Mouse (Mus musculus) adrenal gland, adult 2 months (tissue): ENCODE measurements around the gene A730061H03Rik. TPM values are rescaled to one million over a fixed set of nuclear protein-coding genes. Genes with fewer than 3 reads are reported as not detected.

Source experiments
- DNase-seq: peaks from one replicate; pipeline ENCODE4 v3.0.0; 2021
- polyA plus RNA-seq: library from polyadenylated mRNA; depleted of rRNA; stranded (reverse); fragments of >200 nt; gene quantifications from 2 replicates; pipeline ENCODE4 v1.2.3, GENCODE M21; 2012
- total RNA-seq, 2 experiments: library from RNA; stranded (reverse); gene quantifications; 2 replicates each; pipeline ENCODE4 v1.2.3; 2021

A730061H03Rik gene
- total and polyA plus RNA-seq, 3 experiments = 1.2 to 4.2 TPM; not detected in 1

DNA sequence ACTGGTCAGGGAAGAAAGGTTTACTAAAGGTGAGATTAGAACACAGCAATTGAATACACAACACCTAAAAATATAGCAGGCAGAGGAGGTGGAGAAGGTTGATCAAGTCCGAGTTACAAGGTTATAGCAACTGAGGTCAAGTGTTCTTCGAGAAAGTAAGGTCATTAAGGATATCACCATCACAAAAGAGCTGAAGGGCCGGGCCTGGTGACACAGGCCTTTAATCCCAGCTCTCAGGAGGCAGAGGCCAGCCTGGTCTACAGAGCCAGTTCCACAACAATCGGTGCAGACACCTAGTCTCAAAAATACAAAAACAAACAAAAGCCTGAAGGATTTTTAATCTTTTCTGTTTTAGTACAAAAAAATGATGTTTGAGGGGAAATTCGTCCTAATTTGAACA lies 8.9 kb downstream of the A730061H03Rik start:
- no peak for DNase-seq

DNA sequence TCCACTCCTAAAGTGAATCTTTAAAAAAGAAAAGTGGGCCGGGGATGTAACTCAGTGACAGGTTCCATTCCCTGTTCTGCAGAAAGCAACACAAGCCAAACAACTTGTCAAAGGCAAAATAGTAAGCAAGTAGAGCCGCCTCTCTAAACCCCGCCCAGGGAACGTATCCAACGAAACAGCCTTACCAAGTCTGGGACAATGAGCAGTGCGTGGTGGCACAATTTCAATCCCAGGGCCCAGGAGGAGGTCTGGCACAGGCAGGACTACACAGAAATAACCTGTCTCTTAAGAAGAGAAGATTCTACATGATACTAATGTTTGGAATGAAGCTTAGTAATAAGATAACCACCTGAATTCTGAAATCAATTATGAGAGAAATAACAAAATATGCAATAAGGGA lies 10.0 kb downstream of the A730061H03Rik start:
- DNase-seq = no peak

- DNase-seq = no peak
These were observed 15.9 kb downstream of the A730061H03Rik start for GRCm38 (mm10) chr14:55544334-55544733.

DNA sequence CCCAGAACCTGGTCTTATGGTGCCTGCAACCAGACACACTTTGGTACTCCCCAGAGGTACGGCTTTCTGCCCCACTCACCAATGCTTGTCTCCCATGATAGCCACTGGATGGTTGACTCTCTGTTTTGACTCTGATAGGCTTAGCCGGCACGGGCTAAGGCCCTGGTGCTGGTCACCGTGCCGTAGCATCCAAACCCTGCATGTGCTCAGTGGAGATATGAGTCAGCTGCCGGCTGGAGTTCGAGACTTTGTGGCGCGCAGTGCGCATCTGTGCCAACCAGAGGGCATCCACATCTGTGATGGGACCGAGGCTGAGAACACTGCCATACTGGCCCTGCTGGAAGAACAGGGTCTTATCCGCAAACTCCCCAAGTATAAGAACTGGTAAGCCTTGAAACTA lies 17.9 kb downstream of the A730061H03Rik start:
- DNase-seq = no peak

- DNase-seq = peak; percentile 84
These were observed 19.4 kb downstream of the A730061H03Rik start for GRCm38 (mm10) chr14:55540787-55541321.

- peak; percentile 96 for DNase-seq
These were observed 20.0 kb downstream of the A730061H03Rik start, which contains the start of gene Pck2 for GRCm38 (mm10) chr14:55540067-55540786. Gene Pck2, plus strand, starts transcription at chr14:55540266.

DNA sequence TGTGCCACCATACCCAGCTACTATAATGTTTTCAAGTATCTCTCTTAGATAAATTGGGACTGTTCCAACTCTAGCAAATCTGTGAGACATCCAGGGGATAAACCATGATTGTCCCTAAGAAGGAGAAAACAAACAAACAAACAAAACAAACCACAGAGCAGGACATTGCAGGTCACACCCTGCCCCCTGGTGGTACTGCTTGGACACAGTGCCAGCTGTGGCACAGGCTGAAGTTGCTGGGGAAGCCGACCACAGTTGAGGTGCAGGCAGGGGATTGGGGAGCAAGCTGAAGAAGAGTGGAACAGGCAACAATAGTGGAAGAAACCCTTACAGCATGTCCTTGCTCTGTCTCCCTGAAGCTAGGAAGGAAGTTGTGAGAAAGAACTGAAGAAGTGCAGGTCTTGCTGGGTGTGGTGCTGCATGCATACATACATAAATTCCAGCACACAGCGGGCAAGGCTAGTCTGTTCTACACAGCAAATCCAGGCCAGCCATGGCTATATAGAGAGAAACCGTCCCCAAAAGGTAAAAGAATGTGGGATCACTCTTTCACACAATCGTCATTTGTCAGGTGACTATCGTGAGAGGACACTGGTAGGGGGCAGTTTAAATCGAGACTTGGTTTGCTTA lies 24.0 kb downstream of the A730061H03Rik start:
- DNase-seq = peak; percentile 50

DNA sequence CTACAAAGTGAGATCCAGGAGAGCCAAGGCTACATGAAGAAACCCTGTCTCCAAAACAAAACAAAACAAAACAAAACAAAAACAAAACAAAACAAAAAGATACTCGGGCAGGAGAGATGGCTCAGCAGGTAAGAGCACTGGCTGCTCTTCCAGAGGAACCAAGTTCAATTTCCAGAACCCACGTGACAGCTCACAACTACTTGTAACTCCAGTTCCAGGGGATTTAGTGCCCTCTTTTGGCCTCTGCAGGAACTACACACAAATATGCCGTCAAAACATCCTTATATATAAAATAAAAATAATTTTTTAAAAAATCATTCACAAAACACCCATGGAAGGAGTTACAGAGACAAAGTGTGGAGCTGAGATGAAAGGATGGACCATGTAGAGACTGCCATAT lies 32.3 kb downstream of the A730061H03Rik start:
- no peak for DNase-seq

DNA sequence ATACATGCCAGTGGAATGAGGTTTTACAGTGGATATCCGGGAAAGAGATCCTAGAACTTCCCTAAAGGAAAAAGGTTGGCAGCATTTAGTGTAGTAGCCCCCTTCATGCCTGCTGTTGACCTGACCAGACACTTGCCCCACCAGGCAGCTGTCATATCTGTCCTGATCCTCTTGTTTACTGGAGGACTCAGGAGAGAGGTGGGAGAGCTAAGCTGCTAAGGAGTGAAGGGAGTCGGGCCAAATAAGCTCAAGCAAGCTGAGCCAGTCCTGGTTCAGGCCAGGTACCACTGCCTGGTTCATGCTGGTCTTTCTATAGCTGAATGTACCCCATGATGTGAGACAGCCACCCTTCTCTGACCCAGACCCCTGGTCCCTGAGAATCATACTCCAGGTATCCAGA lies 33.5 kb downstream of the A730061H03Rik start:
- DNase-seq = no peak

GRCm38 (mm10) chr14:55524785-55525184 lies 35.4 kb downstream of the A730061H03Rik start, which contains the start of gene Nrl:
Gene Nrl, minus strand, starts transcription at chr14:55524981.
- no peak for DNase-seq

DNA sequence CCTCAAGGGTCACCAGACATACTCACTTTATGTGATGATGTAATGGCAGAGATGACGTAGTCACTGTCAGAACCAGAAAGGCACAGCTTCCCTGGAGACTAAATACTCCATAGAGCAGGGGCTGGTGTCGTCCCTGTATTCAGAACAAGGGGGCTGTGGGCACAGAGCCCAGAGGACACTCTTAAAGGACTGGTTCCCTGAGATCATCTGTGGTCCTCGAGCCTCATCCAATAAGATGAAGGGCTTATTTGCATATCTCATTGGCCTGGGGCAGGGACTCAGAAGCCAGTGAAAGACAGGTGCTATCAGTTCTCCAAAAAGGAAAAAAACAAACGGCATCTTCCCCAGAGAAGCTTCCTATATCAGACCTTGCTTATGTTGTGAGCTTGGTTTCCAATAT lies 36.1 kb downstream of the A730061H03Rik start:
- no peak for DNase-seq

DNA sequence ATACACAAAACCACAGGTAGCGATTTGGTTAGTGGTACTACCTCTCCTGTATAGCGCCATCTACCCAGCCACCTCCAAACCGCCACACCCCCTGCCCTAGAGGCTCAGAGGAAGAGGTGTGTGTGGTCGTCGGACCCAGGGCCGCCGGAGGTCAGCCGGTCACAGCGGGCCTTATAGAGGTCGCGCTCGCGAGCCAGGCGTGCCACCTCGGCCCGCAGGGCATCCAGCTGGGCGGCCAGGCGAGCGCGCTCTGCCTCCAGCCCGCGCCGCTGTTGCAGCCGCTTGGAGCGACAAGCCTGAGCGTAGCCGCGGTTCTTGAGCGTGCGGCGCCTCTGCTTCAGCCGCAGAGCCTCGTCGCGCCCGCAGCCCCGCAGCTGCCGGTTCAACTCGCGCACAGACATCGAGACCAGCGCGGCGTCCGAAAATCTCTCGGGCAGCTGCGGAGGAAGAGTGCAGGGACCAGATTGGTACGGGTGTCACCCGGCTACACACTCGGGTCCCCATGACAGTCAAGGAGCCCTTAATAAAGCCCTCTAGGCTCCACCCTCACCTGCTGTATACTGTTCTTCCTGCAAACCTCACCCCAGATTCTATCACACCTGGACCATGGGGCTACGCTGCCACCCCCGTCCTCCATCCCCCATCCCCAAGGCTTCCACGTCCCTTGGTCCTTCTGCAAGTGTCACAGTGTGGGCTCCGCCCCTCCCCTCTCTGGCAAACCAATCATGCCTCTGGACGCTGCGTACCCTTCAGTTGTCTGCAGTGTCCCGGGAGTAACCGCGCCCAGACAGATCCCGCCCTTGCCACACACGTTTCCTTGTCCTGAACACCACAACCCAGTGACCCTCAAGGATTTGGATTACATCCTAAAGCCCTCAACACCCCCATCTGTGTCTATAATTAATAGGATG lies 39.5 kb downstream of the A730061H03Rik start:
- peak; percentile 37 for DNase-seq

DNA sequence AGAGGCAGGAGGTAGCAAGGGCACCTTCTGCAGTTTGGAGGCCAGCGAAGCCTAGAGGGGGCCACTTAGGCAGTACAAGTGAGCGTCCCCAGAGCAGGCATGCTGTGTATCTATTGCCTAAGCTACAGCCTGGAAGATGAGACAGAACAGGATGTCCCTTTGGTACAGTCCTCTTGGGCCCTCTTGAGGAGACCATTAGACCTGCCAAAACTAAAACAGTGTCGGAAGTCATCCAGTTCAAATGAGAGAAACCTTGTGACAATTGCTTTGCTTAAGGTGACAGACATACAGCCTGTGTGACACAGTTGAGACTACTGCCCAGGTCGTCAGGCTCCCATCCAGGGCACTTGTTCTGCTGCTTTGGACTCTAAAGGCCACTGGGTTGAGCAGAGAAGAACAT lies 40.6 kb downstream of the A730061H03Rik start:
- DNase-seq = no peak

DNA sequence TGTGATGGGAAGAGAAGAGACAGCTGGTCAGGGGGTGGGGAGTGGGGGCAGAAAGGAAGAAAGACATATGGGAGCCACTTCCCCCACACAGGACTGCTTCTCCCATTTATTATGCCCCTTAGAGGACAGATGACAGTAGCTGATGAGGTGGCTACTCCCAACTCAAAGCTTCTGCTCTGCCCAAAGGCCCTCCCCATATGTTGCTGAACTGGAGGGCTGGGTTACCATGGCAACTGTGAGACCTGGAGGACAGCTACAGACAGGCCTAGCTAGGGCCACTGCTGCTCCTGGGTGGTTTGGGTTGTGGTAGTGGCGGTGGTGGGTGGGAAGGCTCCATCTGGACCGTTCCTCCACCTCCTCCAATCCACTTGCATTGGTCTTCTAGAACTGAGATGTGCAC lies 41.3 kb downstream of the A730061H03Rik start:
- no peak for DNase-seq

GRCm38 (mm10) chr14:55515846-55516245 lies 44.4 kb downstream of the A730061H03Rik start:
- DNase-seq = no peak

GRCm38 (mm10) chr14:55513927-55514326 lies 46.3 kb downstream of the A730061H03Rik start:
- no peak for DNase-seq

DNA sequence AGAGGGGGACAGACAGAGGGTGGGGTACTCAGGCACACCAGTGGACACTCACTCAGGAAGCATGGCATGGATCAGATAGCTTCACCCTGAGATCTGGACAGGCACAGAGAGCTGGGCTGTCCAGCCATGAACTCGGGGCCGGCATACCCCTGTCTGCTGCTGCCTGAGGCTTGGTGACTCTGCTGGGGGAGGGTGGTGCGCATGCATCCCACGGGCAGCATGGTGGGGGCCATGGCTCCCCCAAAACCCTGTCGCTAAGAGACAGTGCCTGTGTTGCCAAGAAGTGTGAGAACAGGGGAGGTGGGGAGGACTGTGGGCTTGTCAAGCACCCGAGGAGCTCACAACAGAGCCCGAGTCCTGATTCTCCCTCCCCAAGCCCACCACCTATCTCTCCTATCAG lies 49.2 kb downstream of the A730061H03Rik start:
- DNase-seq = no peak

DNA sequence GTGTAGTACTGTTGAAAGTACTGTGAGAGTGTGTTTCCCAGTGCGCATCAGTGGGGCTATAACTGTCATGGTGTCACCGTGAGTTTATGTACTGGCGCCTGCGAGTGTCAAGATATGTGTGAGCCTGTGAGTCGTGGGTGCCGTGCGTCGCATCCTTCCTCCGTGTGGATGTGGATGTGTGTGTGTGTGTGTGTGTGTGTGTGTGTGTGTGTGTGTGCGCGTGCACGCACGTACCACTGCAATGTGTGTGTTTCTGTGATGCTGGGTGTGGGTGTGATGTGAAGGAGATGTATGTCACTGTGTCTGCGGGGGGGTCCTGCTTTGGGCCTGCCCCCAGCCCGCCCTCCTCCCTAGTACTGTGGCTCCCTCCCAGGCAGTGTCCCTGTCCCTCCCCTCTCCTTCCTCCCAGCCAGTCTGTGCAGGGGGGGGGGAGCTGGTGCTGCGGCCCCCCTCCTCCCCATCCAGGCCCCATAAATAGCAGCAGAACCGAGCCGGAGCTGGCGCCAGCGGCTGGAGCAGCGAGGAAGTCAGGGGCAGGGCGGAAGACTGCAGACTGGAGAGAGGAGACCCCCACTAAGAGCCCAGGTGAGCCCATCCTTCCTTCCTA lies 50.0 kb downstream of the A730061H03Rik start, which contains the start of gene Cpne6:
TSS of gene Cpne6 (plus strand) at position 321 of the 607 bp plus-strand sequence.
- no peak for DNase-seq
